ENCODE assay signal across 34 mouse cellular contexts in the genomic region with DNA sequence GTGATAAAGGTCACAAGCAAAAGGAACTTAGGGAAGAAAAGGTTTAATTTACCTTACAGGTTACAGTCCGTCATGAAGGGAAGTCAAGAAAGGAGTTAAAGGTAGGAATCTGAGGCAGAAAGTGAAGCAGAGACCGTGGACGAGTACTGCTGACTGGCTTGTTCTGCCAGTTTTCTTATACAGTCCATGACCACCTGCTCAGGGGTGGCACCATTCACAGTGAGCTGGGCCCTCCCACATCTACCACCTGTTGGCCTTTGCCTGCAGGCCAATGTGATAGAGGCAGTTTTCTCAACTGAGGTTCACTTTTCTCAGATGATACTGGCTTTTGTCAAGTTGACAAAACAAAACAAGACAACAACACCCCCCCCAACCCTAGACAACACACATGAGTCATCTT. TPM values are rescaled to one million over a fixed set of nuclear protein-coding genes. Genes with fewer than 3 reads are reported as not detected.
A peak's percentile ranks its signal among the peaks of the same experiment; 100 is the strongest.
DNase-seq lines count a peak whose midpoint lies in the region; ATAC-seq and TF ChIP-seq lines count a peak whose summit lies in the region.
"Had no signal": no experiment of that assay in that cellular context is flagged by ENCODE, and none has a peak within 500 bp of the region (broad histone marks: within the 10 kb centered on the region; RNA-seq: fewer than 3 reads in every experiment).

A gene (minus strand): TSS at position 151 of the 400 bp plus-strand sequence.

- H3K9me3 ChIP-seq in intestine, embryonic 16.5 days (ENCODE audit: control insufficient read depth, low read length), result no peaks in the 10 kb centered on the region
- H3K9me3 ChIP-seq in intestine, embryonic 15.5 days, result no peaks in the 10 kb centered on the region
- no peaks in the 10 kb centered on the region for H3K9me3 ChIP-seq in intestine, postnatal 0 days (ENCODE audit: control insufficient read depth)
- no peaks in the 10 kb centered on the region for H3K9me3 ChIP-seq in stomach, postnatal 0 days (ENCODE audit: control insufficient read depth, low read length)
- H3K9me3 ChIP-seq: forebrain, embryonic 10.5 days; forebrain, embryonic 13.5 days; G1E; heart, embryonic 10.5 days; heart, embryonic 13.5 days had no signal

- TF ChIP-seq POLR2A in bone marrow macrophage, adult 2 months (IDR thresholded peaks at IDR 0.05; ENCODE audit: borderline replicate concordance, low read depth, low read length), result no peak

- no peak for DNase-seq in stomach, postnatal 0 days (ENCODE audit: low spot score)
- DNase-seq in embryo, embryonic 10.5 days (ENCODE audit: low spot score), result no peak
- no peak for DNase-seq in spleen, postnatal 4 days (ENCODE audit: low spot score in 2 of 2)
- DNase-seq: adrenal gland, postnatal 10 days; adrenal gland, postnatal 36 days; B cell, adult 2 months; cerebellum, adult 11 months; cerebellum, adult 2 months; cerebellum, adult 9-11 months; cerebellum, postnatal 25 days; embryo, embryonic 11 days; gastrocnemius, postnatal 10 days; gastrocnemius, postnatal 36 days; heart, adult 2 months; heart, postnatal 14 days; heart, postnatal 4 days had no signal

- no peaks in the 10 kb centered on the region for H3K4me1 ChIP-seq in intestine, embryonic 16.5 days (ENCODE audit: control insufficient read depth, insufficient read depth, low read length)
- no peaks in the 10 kb centered on the region for H3K4me1 ChIP-seq in intestine, embryonic 15.5 days (replicated peaks)
- peaks cover 32% of the 10 kb centered on the region for H3K4me1 ChIP-seq in bone marrow macrophage, adult 2 months (ENCODE audit: control insufficient read depth, insufficient read depth, low read length)
- no peaks in the 10 kb centered on the region for H3K4me1 ChIP-seq in intestine, postnatal 0 days (replicated peaks; ENCODE audit: control insufficient read depth, insufficient read depth, low read length)
- H3K4me1 ChIP-seq in stomach, postnatal 0 days (replicated peaks; ENCODE audit: control insufficient read depth, insufficient read depth), result no peaks in the 10 kb centered on the region
- H3K4me1 ChIP-seq: forebrain, embryonic 10.5 days; forebrain, embryonic 13.5 days; heart, embryonic 10.5 days; heart, embryonic 13.5 days had no signal

- TF ChIP-seq EP300 in stomach, postnatal 0 days (optimal IDR thresholded peaks at IDR 0.05), result no peak

- peak; percentile 64 for ATAC-seq in intestine, embryonic 16.5 days
- no peak for ATAC-seq in intestine, embryonic 15.5 days
- ATAC-seq in intestine, postnatal 0 days, result peak; percentile 64; the same call in 1 of the 2 replicates
- ATAC-seq in stomach, postnatal 0 days (ENCODE audit: low FRiP score, low TSS enrichment), result no peak
- ATAC-seq: forebrain, embryonic 13.5 days; forebrain, embryonic 16.5 days; hindbrain, postnatal 0 days; Patski had no signal

- H3K4me3 ChIP-seq in intestine, embryonic 16.5 days (ENCODE audit: low read length), result no peak within 1 kb of the TSS
- no peak within 1 kb of the TSS for H3K4me3 ChIP-seq in intestine, embryonic 15.5 days (replicated peaks)
- H3K4me3 ChIP-seq in bone marrow macrophage, adult 2 months (ENCODE audit: insufficient read depth, low read length), result no peak within 1 kb of the TSS
- H3K4me3 ChIP-seq in intestine, postnatal 0 days (ENCODE audit: low read depth, low read length), result no peak within 1 kb of the TSS
- no peak within 1 kb of the TSS for H3K4me3 ChIP-seq in stomach, postnatal 0 days (ENCODE audit: low read depth, low read length)
- H3K4me3 ChIP-seq: erythroblast, embryonic 14.5 days; forebrain, embryonic 10.5 days; forebrain, embryonic 13.5 days; heart, adult 2 months; heart, embryonic 10.5 days; heart, embryonic 13.5 days had no signal

- no peaks in the 10 kb centered on the region for H3K27me3 ChIP-seq in intestine, embryonic 16.5 days (replicated peaks; ENCODE audit: control insufficient read depth, insufficient read depth, low read length)
- no peaks in the 10 kb centered on the region for H3K27me3 ChIP-seq in intestine, embryonic 15.5 days (replicated peaks)
- no peaks in the 10 kb centered on the region for H3K27me3 ChIP-seq in intestine, postnatal 0 days (replicated peaks; ENCODE audit: control insufficient read depth, insufficient read depth, low read length)
- no peaks in the 10 kb centered on the region for H3K27me3 ChIP-seq in stomach, postnatal 0 days (ENCODE audit: control insufficient read depth, insufficient read depth, low read length)
- H3K27me3 ChIP-seq: CH12.LX; forebrain, embryonic 13.5 days; heart, embryonic 13.5 days; Patski had no signal

- no peaks in the 10 kb centered on the region for H3K36me3 ChIP-seq in intestine, embryonic 16.5 days (ENCODE audit: control insufficient read depth, insufficient read depth, low read length)
- no peaks in the 10 kb centered on the region for H3K36me3 ChIP-seq in intestine, embryonic 15.5 days
- no peaks in the 10 kb centered on the region for H3K36me3 ChIP-seq in intestine, postnatal 0 days (ENCODE audit: control insufficient read depth, insufficient read depth)
- no peaks in the 10 kb centered on the region for H3K36me3 ChIP-seq in stomach, postnatal 0 days (ENCODE audit: control insufficient read depth, insufficient read depth, low read length)
- H3K36me3 ChIP-seq: forebrain, embryonic 10.5 days; G1E; heart, embryonic 10.5 days; heart, embryonic 13.5 days had no signal

- no peak within 1 kb of the TSS for H3K9ac ChIP-seq in intestine, embryonic 16.5 days (ENCODE audit: low read depth, low read length)
- no peak within 1 kb of the TSS for H3K9ac ChIP-seq in intestine, embryonic 15.5 days
- no peak within 1 kb of the TSS for H3K9ac ChIP-seq in intestine, postnatal 0 days (ENCODE audit: low read depth, low read length)
- H3K9ac ChIP-seq in stomach, postnatal 0 days (ENCODE audit: low read length), result no peak within 1 kb of the TSS
- H3K9ac ChIP-seq: forebrain, embryonic 13.5 days; heart, embryonic 13.5 days; hindbrain, embryonic 14.5 days had no signal

- H3K4me2 ChIP-seq in intestine, embryonic 16.5 days (ENCODE audit: low read depth, low read length), result no peak within 1 kb of the TSS
- no peak within 1 kb of the TSS for H3K4me2 ChIP-seq in intestine, embryonic 15.5 days (replicated peaks)
- H3K4me2 ChIP-seq in intestine, postnatal 0 days (replicated peaks; ENCODE audit: low read depth), result no peak within 1 kb of the TSS
- no peak within 1 kb of the TSS for H3K4me2 ChIP-seq in stomach, postnatal 0 days (replicated peaks; ENCODE audit: low read depth)
- H3K4me2 ChIP-seq: forebrain, embryonic 13.5 days; heart, embryonic 13.5 days; hindbrain, embryonic 14.5 days had no signal

- H3K27ac ChIP-seq in intestine, embryonic 16.5 days (ENCODE audit: low read length), result no peak within 1 kb of the TSS
- H3K27ac ChIP-seq in intestine, embryonic 15.5 days, result no peak within 1 kb of the TSS
- H3K27ac ChIP-seq in bone marrow macrophage, adult 2 months (ENCODE audit: insufficient read depth, low read depth, low read length), result 0 out of 2 replicates have a peak within 1 kb of the TSS, but pooled peaks have one; percentile 21
- no peak within 1 kb of the TSS for H3K27ac ChIP-seq in intestine, postnatal 0 days (ENCODE audit: low read depth, low read length)
- H3K27ac ChIP-seq in stomach, postnatal 0 days (replicated peaks), result no peak within 1 kb of the TSS
- H3K27ac ChIP-seq: forebrain, embryonic 10.5 days; forebrain, embryonic 13.5 days; heart, adult 2 months; heart, embryonic 10.5 days; heart, embryonic 13.5 days; hindbrain, embryonic 14.5 days; hindbrain, postnatal 0 days had no signal

- 69% methylated on average over 3 of the region's 3 CpGs for WGBS in intestine, embryonic 16.5 days
- WGBS in intestine, embryonic 15.5 days, result 68% methylated on average over 3 of the region's 3 CpGs
- 58% methylated on average over 3 of the region's 3 CpGs for WGBS in intestine, postnatal 0 days
- 58% methylated on average over 3 of the region's 3 CpGs for WGBS in stomach, postnatal 0 days

- TF ChIP-seq CTCF in bone marrow macrophage, adult 2 months (IDR thresholded peaks at IDR 0.05; ENCODE audit: low read depth, low read length), result no peak
- no peak for TF ChIP-seq CTCF in intestine, postnatal 0 days (IDR thresholded peaks at IDR 0.05; ENCODE audit: low read depth)
- no peak for TF ChIP-seq CTCF in stomach, postnatal 0 days (IDR thresholded peaks at IDR 0.05; ENCODE audit: low read depth)

RNA-seq across cellular contexts. Expression of the gene that starts here (rescaled TPM):
- polyA plus RNA-seq in intestine, embryonic 16.5 days (2015; fragmentation: Nextera tagmentation; extraction: Ambion mirVana), result 0.10 and 0.11 TPM in 2 replicates
- 0.08 TPM in 1 of 2 replicates, not detected in the other for polyA plus RNA-seq in intestine, embryonic 15.5 days (2015; fragmentation: Nextera tagmentation; extraction: Ambion mirVana)
- 0.29 TPM in 1 of 2 replicates, not detected in the other for polyA plus RNA-seq in bone marrow macrophage, adult 2 months (2012; ENCODE audit: insufficient read depth, insufficient read length, missing spikeins)
- 0.65 and 1.1 TPM in 2 replicates for polyA plus RNA-seq in intestine, postnatal 0 days (2015; fragmentation: Nextera tagmentation; extraction: Ambion mirVana)
- polyA plus RNA-seq in stomach, postnatal 0 days (2015; fragmentation: Nextera tagmentation; extraction: Ambion mirVana), result 24.0 and 25.8 TPM in 2 replicates
- polyA plus RNA-seq: cerebellum, adult 2 months; embryonic facial prominence, embryonic 11.5 days; erythroblast, embryonic 14.5 days; forebrain, embryonic 10.5 days; forebrain, embryonic 13.5 days; forebrain, embryonic 16.5 days; G1E; heart, adult 2 months; heart, embryonic 10.5 days; heart, embryonic 13.5 days; heart, embryonic 16.5 days; hindbrain, embryonic 11.5 days; hindbrain, embryonic 14.5 days; hindbrain, postnatal 0 days; Patski had no signal

Comparison
In these comparisons a context has a peak if more than half of its experiments do, and no peak if none do; other contexts are left out.
1. RNA of the gene that starts here (polyA plus RNA-seq): 24.0 to 25.8 TPM in stomach, postnatal 0 days; 0.65 to 1.1 TPM in intestine, postnatal 0 days, 0.29 TPM in bone marrow macrophage, adult 2 months, 0.10 to 0.11 TPM in intestine, embryonic 16.5 days and 0.08 TPM in intestine, embryonic 15.5 days; every median in the first group is over 10 times any median in the second.
2. Peak in ATAC-seq in intestine, embryonic 16.5 days; RNA of the gene not detected or under 1 TPM.